Mouse (Mus musculus) small intestine, adult 2 months (tissue): ENCODE measurements around the gene Gabpb2. TPM values are rescaled to one million over a fixed set of nuclear protein-coding genes. Genes with fewer than 3 reads are reported as not detected.

ENCODE experiments used
- H3K27ac ChIP-seq: fragments of 200-500 bp; 2 replicates; pipeline ENCODE4 v1.5.1; 2012; ENCODE audit warnings: low read depth, low read length, control low read depth, inconsistent platforms; ENCODE audit not compliant: insufficient read depth
- H3K27me3 ChIP-seq: fragments of 200-500 bp; 2 replicates; pipeline ENCODE4 v1.6.1; 2012; ENCODE audit warnings: mild to moderate bottlenecking, moderate library complexity, low read length, inconsistent platforms; ENCODE audit not compliant: control insufficient read depth, insufficient read depth
- H3K36me3 ChIP-seq: fragments of 200-500 bp; 2 replicates; pipeline ENCODE4 v1.6.1; 2012; ENCODE audit warnings: mild to moderate bottlenecking, low read length, control low read depth, inconsistent platforms; ENCODE audit not compliant: control insufficient read depth, insufficient read depth
- H3K4me1 ChIP-seq: fragments of 200-500 bp; 2 replicates; pipeline ENCODE4 v1.6.1; 2012; ENCODE audit warnings: low read length, inconsistent platforms, mixed read lengths; ENCODE audit not compliant: control insufficient read depth, insufficient read depth, insufficient read length
- H3K4me3 ChIP-seq: fragments of 200-500 bp; 2 replicates; pipeline ENCODE4 v1.5.1; 2012; ENCODE audit warnings: low read depth, mild to moderate bottlenecking, control low read depth, inconsistent platforms, low read length, moderate library complexity
- CTCF ChIP-seq: fragments of 200-500 bp; IDR thresholded peaks from 2 replicates; pipeline ENCODE4 v1.5.1; 2012; ENCODE audit warnings: low read depth, mild to moderate bottlenecking, control low read depth, inconsistent platforms, low read length, moderate library complexity, mixed read lengths; ENCODE audit not compliant: insufficient replicate concordance, insufficient read length; ENCODE audit errors: extremely low read depth
- POLR2A ChIP-seq: fragments of 200-500 bp; IDR thresholded peaks from 2 replicates; pipeline ENCODE4 v1.6.1; 2012; ENCODE audit warnings: low read depth, mild to moderate bottlenecking, control low read depth, inconsistent platforms, low read length, moderate library complexity
- WGBS: fragments of 180-500 bp; shearing (Covaris S2); methylation state at CpG from one replicate; pipeline ENCODE4 v1.1.7; 2018; 5-methylcytosine and 5-hydroxymethylcytosine counted together
- polyA plus RNA-seq: library from polyadenylated mRNA; depleted of rRNA; stranded (reverse); fragments of >200 nt; gene quantifications from 2 replicates; pipeline ENCODE4 v1.2.3, GENCODE M21; 2012

Gabpb2 gene
- polyA plus RNA-seq, 1 experiment: 7.4 TPM

GRCm38 (mm10) chr3:95250361-95250760 lies 32.6 kb upstream of the Gabpb2 start:
- no peaks in the 10 kb centered on the region for H3K27me3 ChIP-seq
- 82% methylated on average over 5 of the region's 5 CpGs for WGBS
- no peaks in the 10 kb centered on the region for H3K4me1 ChIP-seq
- H3K27ac ChIP-seq: no peak overlapping the region
- no peak for TF ChIP-seq CTCF
- TF ChIP-seq POLR2A: no peak
- peaks cover 8% of the 10 kb centered on the region; the same call in 1 of the 2 replicates for H3K36me3 ChIP-seq
- no peak overlapping the region for H3K4me3 ChIP-seq

DNA sequence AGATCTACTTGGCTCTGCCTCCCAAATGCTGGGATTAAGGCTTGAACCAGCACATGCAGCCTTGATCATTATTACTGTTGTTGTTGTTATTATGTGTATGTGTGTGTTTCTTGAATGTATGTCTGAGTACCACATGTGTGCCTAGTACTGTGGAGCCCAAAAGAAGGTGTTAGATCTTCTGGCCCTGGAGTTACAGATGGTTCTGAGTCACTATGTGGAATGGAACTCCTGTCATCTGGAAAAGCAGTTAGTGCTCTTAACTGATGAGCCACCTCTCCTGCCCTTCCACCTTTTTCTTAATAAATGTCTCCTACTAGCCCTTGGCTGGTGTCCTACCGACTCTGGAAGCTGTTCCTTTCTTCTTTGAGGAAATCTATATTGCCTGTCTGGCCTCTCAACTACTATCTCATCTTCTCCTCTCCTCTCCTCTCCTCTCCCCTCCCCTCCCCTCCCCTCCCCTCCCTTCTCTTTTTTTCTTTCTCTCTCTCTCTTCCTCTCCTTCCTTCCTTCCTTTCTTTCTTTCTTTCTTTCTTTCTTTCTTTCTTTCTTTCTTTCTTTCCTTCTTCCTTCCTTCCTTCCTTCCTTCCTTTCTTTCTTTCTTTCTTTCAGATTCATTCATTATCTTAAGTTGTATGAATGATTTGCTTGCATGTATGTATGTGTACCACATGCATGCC lies 30.1 kb upstream of the Gabpb2 start:
- Histone ChIP-seq H3K4me1 (no peaks in the 10 kb centered on the region), H3K36me3 (no peaks in the 10 kb centered on the region), H3K4me3 (no peak overlapping the region), H3K27me3 (no peaks in the 10 kb centered on the region), H3K27ac (no peak overlapping the region)
- 42% methylated on average over 1 of the region's 1 CpGs for WGBS
- TF ChIP-seq POLR2A: no peak
- TF ChIP-seq CTCF: no peak

DNA sequence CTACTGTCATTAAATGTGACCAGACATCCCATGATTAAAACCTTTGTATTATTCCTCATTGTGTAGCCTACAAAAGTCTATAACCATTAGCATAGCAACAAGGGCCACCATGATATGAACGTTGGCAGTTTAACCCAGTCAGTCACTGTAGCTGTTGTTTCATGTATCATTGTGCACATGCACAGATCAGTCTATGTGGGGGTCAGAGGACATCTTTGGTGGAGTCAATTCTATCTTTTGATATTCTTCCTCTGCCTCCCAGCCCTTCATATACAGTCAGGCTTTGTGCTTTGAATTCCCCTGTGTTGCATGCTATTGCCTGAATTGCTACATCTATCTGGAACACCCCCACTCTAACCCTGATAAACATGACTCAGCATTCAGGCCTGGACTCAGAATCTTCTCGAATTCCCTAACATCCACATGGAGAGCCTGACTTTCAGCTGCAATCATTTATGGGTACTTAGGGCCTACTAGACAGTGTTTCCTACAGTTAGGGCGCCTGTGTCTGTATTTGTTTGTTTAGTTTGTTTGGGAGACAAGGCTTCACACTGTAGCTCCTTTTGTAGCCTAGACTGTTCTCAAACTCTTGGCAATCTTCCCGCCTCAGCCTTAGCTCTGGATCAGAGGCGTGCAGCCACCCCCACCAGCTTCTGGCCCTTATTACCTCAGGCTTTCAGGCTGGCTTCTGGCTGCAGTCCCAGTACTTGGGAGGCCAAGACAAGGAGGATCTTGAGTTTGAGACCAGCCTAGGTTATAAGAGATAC lies 28.9 kb upstream of the Gabpb2 start:
- Histone ChIP-seq H3K4me3 (no peak overlapping the region), H3K4me1 (no peaks in the 10 kb centered on the region), H3K36me3 (no peaks in the 10 kb centered on the region), H3K27ac (no peak overlapping the region), H3K27me3 (no peaks in the 10 kb centered on the region)
- WGBS: 58% methylated on average over 5 of the region's 5 CpGs
- TF ChIP-seq CTCF: no peak
- no peak for TF ChIP-seq POLR2A

GRCm38 (mm10) chr3:95243086-95243485 lies 25.4 kb upstream of the Gabpb2 start:
- H3K4me1 ChIP-seq: no peaks in the 10 kb centered on the region
- H3K36me3 ChIP-seq: no peaks in the 10 kb centered on the region
- H3K27me3 ChIP-seq: no peaks in the 10 kb centered on the region
- no peak for TF ChIP-seq POLR2A
- no peak for TF ChIP-seq CTCF
- no peak overlapping the region for H3K4me3 ChIP-seq
- WGBS: 76% methylated on average over 2 of the region's 2 CpGs
- no peak overlapping the region for H3K27ac ChIP-seq

DNA sequence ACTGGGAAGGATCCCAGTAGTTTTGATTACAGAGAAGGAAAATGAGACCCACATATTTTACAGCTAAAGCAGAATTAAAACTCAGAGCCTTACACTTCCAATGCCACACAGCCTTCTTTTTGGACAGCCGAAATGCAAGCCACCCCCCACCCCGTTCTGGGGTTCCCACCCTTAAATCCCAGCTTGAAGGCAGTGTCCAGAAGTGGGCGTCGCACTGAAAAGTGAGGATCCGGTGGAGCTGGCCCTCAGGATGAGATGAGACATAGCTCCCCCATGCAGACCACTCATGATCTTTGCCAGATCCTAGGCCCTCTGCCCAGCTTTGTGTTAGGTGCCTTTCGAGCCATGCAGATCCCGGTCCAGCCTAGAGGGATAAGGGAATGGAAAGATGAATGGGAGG lies 23.8 kb upstream of the Gabpb2 start, which contains the start of gene Gm128:
Gene Gm128, minus strand, starts transcription at position 101 of the 400 bp plus-strand sequence.
- no peaks in the 10 kb centered on the region for H3K4me1 ChIP-seq

GRCm38 (mm10) chr3:95240900-95241299 lies 23.2 kb upstream of the Gabpb2 start:
- Histone ChIP-seq H3K4me3 (no peak overlapping the region), H3K36me3 (peaks cover 8% of the 10 kb centered on the region), H3K4me1 (no peaks in the 10 kb centered on the region), H3K27ac (no peak overlapping the region), H3K27me3 (no peaks in the 10 kb centered on the region)
- WGBS: 52% methylated on average over 17 of the region's 17 CpGs
- TF ChIP-seq POLR2A (no peak), CTCF (no peak)

More for the DNA sequence above, 23.8 kb upstream of the Gabpb2 start, which contains the start of gene Gm128:
- Histone ChIP-seq H3K36me3 (peaks cover 3% of the 10 kb centered on the region; the same call in 1 of the 2 replicates), H3K4me3 (no peak within 1 kb of the TSS), H3K27ac (no peak within 1 kb of the TSS), H3K27me3 (no peaks in the 10 kb centered on the region)
- TF ChIP-seq POLR2A: no peak
- TF ChIP-seq CTCF: no peak
- 83% methylated on average over 7 of the region's 7 CpGs for WGBS

- Histone ChIP-seq H3K36me3 (peaks cover 17% of the 10 kb centered on the region), H3K27ac (no peak overlapping the region), H3K4me1 (no peaks in the 10 kb centered on the region), H3K27me3 (no peaks in the 10 kb centered on the region), H3K4me3 (no peak overlapping the region)
- no peak for TF ChIP-seq POLR2A
- TF ChIP-seq CTCF: no peak
- WGBS: 79% methylated on average over 12 of the region's 12 CpGs
Measured at GRCm38 (mm10) chr3:95239971-95240370, 22.3 kb upstream of the Gabpb2 start.
